Mouse (Mus musculus): Measurements from ENCODE around the gene Ssbp3.

The Ssbp3 gene

GRCm38 (mm10) chr4:106907701-106908425 is 2.6 kb upstream of the Ssbp3 start:
- DNase-seq (ENCODE audit: low read depth, low spot score) = no peak

GRCm38 (mm10) chr4:106908426-106908809 is 2.1 kb upstream of the Ssbp3 start:
- no peak for DNase-seq (ENCODE audit: low read depth, low spot score)

GRCm38 (mm10) chr4:106908950-106909751 is 1.4 kb upstream of the Ssbp3 start:
- DNase-seq (ENCODE audit: low read depth, low spot score) = no peak

- no peak for DNase-seq (ENCODE audit: low read depth, low spot score)
Measured at GRCm38 (mm10) chr4:106909797-106910196, 704 bp upstream of the Ssbp3 start.

DNA sequence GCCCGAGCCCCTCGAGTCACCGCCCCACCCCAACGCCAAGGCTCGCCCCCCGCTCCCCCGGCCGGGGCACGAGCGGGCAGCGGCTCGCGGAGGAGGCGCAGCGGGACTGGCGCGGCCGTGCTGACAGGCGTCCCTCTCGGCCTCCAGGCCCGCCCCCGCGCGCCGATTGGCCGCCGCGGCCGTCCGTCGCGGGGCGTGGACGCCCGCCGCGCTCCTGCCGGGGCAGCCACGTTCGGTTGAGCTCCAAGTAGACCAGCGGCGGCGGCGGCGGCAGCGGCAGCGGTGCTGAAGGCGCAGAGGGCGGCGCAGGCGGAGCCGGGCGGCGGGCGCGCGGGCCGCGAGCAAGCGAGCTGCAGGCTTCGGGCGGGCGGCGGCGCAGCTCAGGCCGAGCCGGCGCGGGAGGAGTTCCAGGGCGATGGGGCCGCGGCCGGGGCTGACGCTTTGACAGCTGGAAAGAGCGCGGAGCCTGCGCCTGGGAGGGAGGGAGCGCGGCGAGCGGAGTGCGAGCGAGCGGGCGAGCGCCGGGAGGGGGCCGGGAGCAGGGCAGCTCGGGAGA is 823 bp downstream of the Ssbp3 start:
- DNase-seq (ENCODE audit: low read depth, low spot score) = peak; percentile 82

DNA sequence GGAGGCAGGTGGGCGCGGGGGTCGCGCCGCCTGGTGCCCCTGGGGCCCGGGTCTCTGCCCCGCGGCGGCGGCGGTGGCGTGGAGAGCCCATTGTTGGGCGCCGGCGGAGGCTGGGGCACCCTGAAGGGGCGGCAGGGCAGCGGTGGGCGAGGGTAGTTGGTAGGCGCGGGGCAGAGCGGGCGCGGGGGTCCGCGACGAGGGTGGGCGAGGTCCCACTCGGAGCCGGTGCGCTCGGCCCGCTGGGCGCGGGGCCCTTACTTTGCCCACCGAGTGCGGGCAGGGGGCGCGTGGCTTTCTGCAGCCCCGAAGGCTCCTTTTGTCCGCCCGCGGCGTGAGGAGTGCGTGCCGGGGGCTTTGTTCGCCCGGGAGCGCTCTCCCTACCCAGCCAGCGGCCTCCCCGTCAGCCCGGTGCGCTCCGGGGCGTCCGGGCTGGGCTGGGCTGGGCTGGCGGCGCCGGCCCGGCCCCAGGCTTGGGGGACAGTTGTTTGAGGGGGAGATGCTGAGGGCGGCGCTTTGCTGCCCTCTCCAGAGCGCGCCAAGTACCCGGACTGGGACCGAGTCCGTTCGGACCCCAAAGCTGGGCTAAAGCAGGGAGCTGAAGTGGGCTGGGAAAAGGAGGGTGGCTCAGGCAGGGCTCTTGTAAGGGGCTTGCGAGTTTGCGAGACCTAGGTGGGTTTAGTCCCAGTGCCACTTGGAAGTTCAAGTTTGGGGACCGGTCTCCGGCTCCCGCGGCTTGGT is 1.6 kb downstream of the Ssbp3 start:
- no peak for DNase-seq (ENCODE audit: low read depth, low spot score)

DNA sequence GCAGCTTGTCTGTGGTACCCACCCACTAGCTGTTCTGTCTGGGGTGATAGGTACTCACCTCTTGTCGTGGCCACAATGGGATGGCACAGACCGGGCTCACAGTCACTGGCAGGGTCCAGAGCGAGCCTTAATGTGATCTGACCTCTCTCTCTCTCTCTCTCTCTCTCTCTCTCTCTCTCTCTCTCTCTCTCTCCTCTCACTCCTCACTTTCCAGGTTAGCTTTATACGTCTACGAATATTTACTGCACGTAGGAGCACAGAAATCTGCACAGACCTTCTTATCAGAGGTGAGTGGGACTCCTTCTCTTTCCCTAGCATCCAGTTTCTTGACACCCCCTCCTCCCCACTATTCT is 2.2 kb downstream of the Ssbp3 start:
- no peak for DNase-seq (ENCODE audit: low read depth, low spot score)

DNA sequence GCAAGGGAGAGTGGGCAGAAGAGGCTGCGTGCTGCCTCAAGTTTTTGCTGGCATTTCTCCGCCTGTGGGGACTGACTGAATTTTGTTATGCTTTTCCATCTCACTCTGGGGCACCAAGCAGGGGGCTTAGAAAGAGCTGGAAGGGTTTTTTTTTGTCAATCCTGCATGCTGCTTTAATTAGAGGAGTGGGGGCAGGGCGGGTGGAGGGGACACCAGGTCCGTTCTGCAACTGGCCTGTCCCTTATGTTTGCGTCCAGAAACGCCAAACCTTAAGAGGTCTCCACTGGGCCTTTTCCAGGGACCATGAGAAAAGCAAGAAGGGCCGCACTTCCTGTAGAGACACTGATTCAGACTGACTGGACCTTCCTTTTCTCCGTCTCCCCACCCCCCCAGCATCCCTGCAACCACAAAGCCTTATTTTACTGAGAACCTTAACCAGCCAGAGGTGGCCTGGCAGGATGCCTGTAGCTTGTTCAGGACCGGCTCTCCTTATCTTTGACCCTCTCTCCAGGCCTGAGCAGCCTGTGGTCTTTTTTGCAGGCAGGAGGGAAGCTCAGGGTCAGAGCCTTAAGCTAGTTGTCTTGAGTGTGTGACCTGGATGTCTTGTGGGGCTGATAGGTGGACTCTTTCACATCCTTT is 3.0 kb downstream of the Ssbp3 start:
- DNase-seq (ENCODE audit: low read depth, low spot score) = no peak

GRCm38 (mm10) chr4:106915265-106915664 is 4.8 kb downstream of the Ssbp3 start:
- no peak for DNase-seq (ENCODE audit: low read depth, low spot score)

GRCm38 (mm10) chr4:106918263-106918662 is 7.8 kb downstream of the Ssbp3 start:
- no peak for DNase-seq (ENCODE audit: low read depth, low spot score)

DNA sequence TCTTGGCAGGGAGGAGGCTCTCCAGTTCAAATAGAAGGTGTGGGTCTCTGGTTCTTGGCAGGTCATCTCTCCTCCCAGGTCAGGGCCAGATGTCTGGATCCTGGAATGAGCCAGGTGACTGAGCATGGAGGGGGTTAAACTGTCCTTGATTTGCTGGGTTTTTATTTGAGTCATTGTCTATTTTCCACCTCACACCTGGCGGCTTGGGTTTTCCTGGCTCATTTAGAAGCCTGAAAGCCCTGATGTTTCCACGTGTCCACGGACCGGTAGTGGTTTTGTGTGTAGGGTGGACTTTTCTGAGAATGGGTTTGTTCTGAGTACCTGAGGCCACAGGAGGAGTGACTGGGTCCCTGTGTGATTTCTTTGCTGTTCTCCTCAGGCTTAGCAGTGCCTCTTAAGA is 9.6 kb downstream of the Ssbp3 start:
- no peak for DNase-seq (ENCODE audit: low read depth, low spot score)

- DNase-seq (ENCODE audit: low read depth, low spot score) = no peak
Measured at GRCm38 (mm10) chr4:106921375-106922336, 11.2 kb downstream of the Ssbp3 start.

DNA sequence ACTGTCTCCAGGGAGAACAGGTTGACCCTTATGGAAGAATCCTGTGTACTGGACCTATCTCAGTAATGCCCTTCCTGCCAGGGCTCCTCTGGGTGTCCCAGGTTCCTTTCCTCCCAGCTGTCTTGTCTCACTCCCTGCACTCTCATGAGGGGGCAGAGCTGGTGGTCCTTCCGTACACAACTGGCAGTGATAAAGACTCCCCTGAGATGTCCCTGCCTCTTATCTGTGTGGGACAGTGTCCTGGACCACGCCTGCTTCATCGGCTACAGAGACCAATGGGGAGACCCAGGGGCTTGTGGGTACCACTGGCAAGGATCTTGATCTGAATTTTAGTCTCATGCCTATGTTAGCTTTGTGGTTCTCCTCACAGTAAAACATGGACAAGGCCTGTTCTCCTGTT is 12.4 kb downstream of the Ssbp3 start:
- DNase-seq (ENCODE audit: low read depth, low spot score) = no peak

GRCm38 (mm10) chr4:106924175-106924574 is 13.7 kb downstream of the Ssbp3 start:
- no peak for DNase-seq (ENCODE audit: low read depth, low spot score)

DNA sequence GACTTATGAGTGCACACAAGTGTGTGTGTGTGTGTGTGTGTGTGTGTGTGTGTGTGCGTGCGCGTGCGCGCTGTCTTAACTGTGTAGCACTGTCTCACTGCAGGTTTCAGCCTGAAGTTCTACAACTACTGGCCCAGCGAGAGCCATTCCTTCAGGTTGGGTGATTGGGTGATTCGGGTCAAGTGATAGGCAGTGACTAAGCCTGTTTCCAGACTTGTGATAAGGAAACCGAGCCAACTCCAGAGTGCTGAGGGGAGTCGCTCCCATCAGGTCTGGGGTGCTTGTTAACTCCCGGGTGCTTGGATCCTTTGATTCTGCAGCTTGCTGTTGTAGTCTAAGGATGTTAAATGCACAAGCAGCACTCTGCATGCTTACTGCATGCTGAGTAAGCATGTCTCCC is 14.4 kb downstream of the Ssbp3 start:
- no peak for DNase-seq (ENCODE audit: low read depth, low spot score)

GRCm38 (mm10) chr4:106926401-106926800 is 15.9 kb downstream of the Ssbp3 start:
- DNase-seq (ENCODE audit: low read depth, low spot score) = no peak

DNA sequence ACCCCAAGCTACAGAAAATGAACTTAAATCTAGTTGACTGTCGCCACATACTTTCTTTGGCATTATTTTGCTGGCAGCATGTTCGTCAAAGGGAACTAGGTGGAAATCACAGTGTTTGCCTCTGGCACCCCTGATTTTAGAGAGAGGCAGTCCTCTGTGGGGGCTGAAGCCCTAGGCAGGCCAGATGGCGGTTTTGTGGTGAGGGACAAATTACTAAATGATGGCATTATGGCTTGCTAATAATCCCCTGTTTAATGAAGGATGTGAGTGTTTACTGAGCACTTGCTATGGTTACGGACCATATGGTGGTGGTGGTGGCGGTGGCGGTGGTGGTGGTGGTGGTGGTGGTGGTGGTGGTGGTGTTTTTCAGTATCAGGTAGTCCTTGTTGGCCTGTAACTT is 16.5 kb downstream of the Ssbp3 start:
- DNase-seq (ENCODE audit: low read depth, low spot score) = no peak

DNA sequence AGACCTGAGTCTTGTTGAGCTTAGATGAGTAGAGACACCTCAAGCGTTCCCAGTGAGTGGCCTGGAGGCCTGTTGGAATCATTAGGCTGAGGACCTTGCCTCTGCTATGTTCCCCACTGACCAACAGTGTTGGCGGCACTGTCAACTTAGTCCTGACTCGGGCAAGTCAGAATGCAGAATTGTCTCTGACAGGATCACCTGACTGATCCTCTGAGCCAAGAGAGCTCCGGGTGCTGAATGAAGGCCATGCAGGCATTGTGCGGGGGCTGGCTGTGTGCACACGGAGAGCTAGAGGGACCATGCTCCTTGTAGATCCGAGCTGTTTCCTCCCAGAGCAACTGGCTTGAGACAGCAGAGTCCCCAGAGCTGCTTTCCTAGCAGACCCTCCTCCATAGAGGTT is 18.5 kb downstream of the Ssbp3 start:
- DNase-seq (ENCODE audit: low read depth, low spot score) = no peak

DNA sequence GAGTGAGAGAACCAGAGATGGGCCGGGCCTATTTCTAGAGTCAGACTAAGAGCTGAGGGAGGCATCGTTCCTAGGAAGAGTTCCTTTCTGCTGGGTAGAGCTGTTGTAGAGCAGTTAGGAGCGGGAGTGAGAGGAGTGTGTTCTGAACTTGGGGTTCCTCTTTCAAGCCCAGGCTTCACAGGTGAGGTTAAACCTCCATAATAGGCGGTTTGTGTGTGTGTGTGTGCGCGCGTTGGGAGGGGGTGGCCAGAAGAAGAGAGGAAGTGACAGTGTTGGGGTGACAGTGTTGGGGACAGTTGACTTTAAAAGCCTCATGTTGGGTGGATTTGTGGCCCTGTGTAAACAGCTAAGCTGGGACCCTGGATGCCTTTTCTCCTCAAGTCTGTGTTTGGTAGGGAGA is 22.1 kb downstream of the Ssbp3 start:
- no peak for DNase-seq (ENCODE audit: low read depth, low spot score)

- DNase-seq (ENCODE audit: low read depth, low spot score) = no peak
Measured at GRCm38 (mm10) chr4:106933813-106934482, 23.4 kb downstream of the Ssbp3 start.
